Comparison of ENCODE assay signal across 27 mouse cellular contexts in the genomic region with DNA sequence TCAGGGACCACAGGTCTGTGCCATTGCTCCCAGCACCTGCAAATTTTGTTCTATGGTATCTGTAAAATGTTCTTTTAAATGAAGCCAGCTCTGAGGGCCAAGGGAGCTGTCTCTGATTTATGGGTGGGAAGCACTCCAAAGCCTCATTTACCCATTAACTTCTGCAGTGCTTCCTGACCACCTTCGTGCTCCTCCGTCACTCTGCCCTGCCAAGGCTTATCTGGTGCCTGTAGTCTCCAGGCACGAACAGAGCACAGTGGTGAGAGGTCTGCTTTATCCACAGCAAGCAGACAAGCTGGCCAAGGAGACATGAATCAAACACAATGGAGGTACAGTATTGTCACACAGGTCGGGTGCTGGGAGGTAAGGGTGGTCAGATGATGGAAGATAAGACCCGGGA. TPM values are rescaled to one million over a fixed set of nuclear protein-coding genes. Genes with fewer than 3 reads are reported as not detected.
DNase-seq lines count a peak whose midpoint lies in the region; ATAC-seq and TF ChIP-seq lines count a peak whose summit lies in the region.
"Had no signal": no experiment of that assay in that cellular context is flagged by ENCODE, and none has a peak within 500 bp of the region (broad histone marks: within the 10 kb centered on the region; RNA-seq: fewer than 3 reads in every experiment).

No protein-coding gene starts in this region.

- no peaks in the 10 kb centered on the region for H3K27me3 ChIP-seq in kidney, adult 2 months (replicated peaks; ENCODE audit: control insufficient read depth, insufficient read depth, low read length)
- H3K27me3 ChIP-seq in kidney, embryonic 15.5 days, result 0 out of 2 replicates have a peak, but pooled peaks cover 2% of the 10 kb centered on the region
- H3K27me3 ChIP-seq in midbrain, embryonic 14.5 days (ENCODE audit: control insufficient read depth, insufficient read depth, low read length), result no peaks in the 10 kb centered on the region
- H3K27me3 ChIP-seq: heart, embryonic 13.5 days had no signal

- no peak for TF ChIP-seq CTCF in kidney, adult 2 months (conservative IDR thresholded peaks at IDR 0.05; ENCODE audit: insufficient read depth, insufficient read length, low read depth, low read length)

- no peak overlapping the region for H3K4me2 ChIP-seq in kidney, embryonic 15.5 days
- H3K4me2 ChIP-seq in midbrain, embryonic 14.5 days (ENCODE audit: low read length), result no peak overlapping the region
- H3K4me2 ChIP-seq: heart, embryonic 13.5 days; limb, embryonic 12.5 days; liver, embryonic 11.5 days; midbrain, embryonic 13.5 days; neural tube, embryonic 15.5 days had no signal

- peaks cover 8% of the 10 kb centered on the region; the same call in 1 of the 2 replicates for H3K4me1 ChIP-seq in kidney, adult 2 months (ENCODE audit: control insufficient read depth, insufficient read depth, low read length)
- peaks cover 44% of the 10 kb centered on the region for H3K4me1 ChIP-seq in kidney, embryonic 15.5 days
- peaks cover 24% of the 10 kb centered on the region for H3K4me1 ChIP-seq in midbrain, embryonic 14.5 days (ENCODE audit: control insufficient read depth, insufficient read depth, low read length)
- H3K4me1 ChIP-seq: megakaryocyte, embryonic 14.5 days had no signal

- H3K9ac ChIP-seq in kidney, embryonic 15.5 days, result no peak overlapping the region
- H3K9ac ChIP-seq in midbrain, embryonic 14.5 days (replicated peaks; ENCODE audit: low read length), result no peak overlapping the region
- H3K9ac ChIP-seq: heart, embryonic 13.5 days; limb, embryonic 12.5 days; liver, postnatal 0 days; midbrain, embryonic 13.5 days; neural tube, embryonic 15.5 days had no signal

- no peak for ATAC-seq in kidney, embryonic 15.5 days (replicated peaks; ENCODE audit: low FRiP score)
- ATAC-seq in midbrain, embryonic 14.5 days (ENCODE audit: low FRiP score, low TSS enrichment), result no peak
- ATAC-seq: forebrain, embryonic 16.5 days; hindbrain, embryonic 16.5 days; liver, postnatal 0 days; midbrain, embryonic 13.5 days had no signal

- WGBS in kidney, adult 2 months, result 44% methylated on average over 5 of the region's 5 CpGs
- 38% methylated on average over 5 of the region's 5 CpGs for WGBS in kidney, embryonic 15.5 days
- 78% methylated on average over 5 of the region's 5 CpGs for WGBS in midbrain, embryonic 14.5 days

- H3K4me3 ChIP-seq in kidney, adult 2 months (ENCODE audit: insufficient read depth, low read depth, low read length), result no peak overlapping the region
- no peak overlapping the region for H3K4me3 ChIP-seq in kidney, embryonic 15.5 days (replicated peaks)
- no peak overlapping the region for H3K4me3 ChIP-seq in midbrain, embryonic 14.5 days (replicated peaks; ENCODE audit: low read depth, low read length)
- H3K4me3 ChIP-seq: erythroblast, embryonic 14.5 days; gastrocnemius, adult 2 months; heart, embryonic 13.5 days; limb, embryonic 12.5 days; megakaryocyte, embryonic 14.5 days; midbrain, embryonic 13.5 days; neural tube, embryonic 15.5 days had no signal

- H3K27ac ChIP-seq in kidney, adult 2 months (ENCODE audit: insufficient read depth, low read depth, low read length), result no peak overlapping the region
- H3K27ac ChIP-seq in kidney, embryonic 15.5 days, result no peak overlapping the region
- H3K27ac ChIP-seq in midbrain, embryonic 14.5 days (replicated peaks; ENCODE audit: low read depth, low read length), result no peak overlapping the region
- H3K27ac ChIP-seq: gastrocnemius, adult 2 months; heart, embryonic 13.5 days; limb, embryonic 12.5 days; midbrain, embryonic 13.5 days; neural tube, embryonic 15.5 days had no signal

- DNase-seq in kidney, adult 2 months, result peak; percentile 52
- peak; percentile 26 for DNase-seq in kidney, postnatal 10 days
- DNase-seq in kidney, postnatal 36 days, result peak; percentile 42 to 58
- no peak for DNase-seq in midbrain, embryonic 14.5 days
- DNase-seq in urinary bladder, postnatal 4 days (ENCODE audit: low spot score in 2 of 2), result no peak
- DNase-seq: adrenal gland, postnatal 25 days; B cell, adult 2 months; cerebellum, adult 11-12 months; cerebellum, adult 9-11 months; gastrocnemius, adult 2 months; gastrocnemius, postnatal 36 days; layer of hippocampus, adult 9-11 months; liver, postnatal 0 days; lung, postnatal 36 days; right cerebral cortex, postnatal 25 days; thymus, adult 2 months; thymus, postnatal 36 days had no signal

- H3K36me3 ChIP-seq in kidney, adult 2 months (ENCODE audit: control insufficient read depth, insufficient read depth, low read length), result no peaks in the 10 kb centered on the region
- H3K36me3 ChIP-seq in kidney, embryonic 15.5 days, result no peaks in the 10 kb centered on the region
- 0 out of 2 replicates have a peak, but pooled peaks cover 8% of the 10 kb centered on the region for H3K36me3 ChIP-seq in midbrain, embryonic 14.5 days (ENCODE audit: control insufficient read depth, insufficient read depth, low read length)
- H3K36me3 ChIP-seq: heart, embryonic 13.5 days; limb, embryonic 12.5 days had no signal

- H3K9me3 ChIP-seq in kidney, embryonic 15.5 days (replicated peaks), result no peaks in the 10 kb centered on the region
- H3K9me3 ChIP-seq in midbrain, embryonic 14.5 days (ENCODE audit: control insufficient read depth, low read length), result no peaks in the 10 kb centered on the region
- H3K9me3 ChIP-seq: heart, embryonic 13.5 days; limb, embryonic 12.5 days; megakaryocyte, embryonic 14.5 days; midbrain, embryonic 13.5 days; neural tube, embryonic 15.5 days had no signal

- TF ChIP-seq POLR2A in kidney, adult 2 months (IDR thresholded peaks at IDR 0.05; ENCODE audit: low read depth, low read length), result no peak

RNA-seq across cellular contexts. Expression of gene Pcnx2, which starts 44.8 kb away (rescaled TPM):
- 0.20 and 0.23 TPM in 2 replicates for polyA plus RNA-seq in kidney, adult 2 months (2012; rRNA removed)
- polyA plus RNA-seq in kidney, embryonic 15.5 days (2015; fragmentation: Nextera tagmentation; extraction: Ambion mirVana), result 0.24 and 0.48 TPM in 2 replicates
- 3.9 and 4.5 TPM in 2 replicates for polyA plus RNA-seq in midbrain, embryonic 14.5 days (2014; fragmentation: Nextera tagmentation; extraction: Ambion mirVana)

RNA-seq across cellular contexts. Expression of gene Map3k21, which starts 57.0 kb away (rescaled TPM):
- polyA plus RNA-seq in kidney, adult 2 months (2012; rRNA removed), result 4.4 and 5.0 TPM in 2 replicates
- polyA plus RNA-seq in kidney, embryonic 15.5 days (2015; fragmentation: Nextera tagmentation; extraction: Ambion mirVana), result 4.2 and 4.6 TPM in 2 replicates
- 0.63 and 0.90 TPM in 2 replicates for polyA plus RNA-seq in midbrain, embryonic 14.5 days (2014; fragmentation: Nextera tagmentation; extraction: Ambion mirVana)
- polyA plus RNA-seq: erythroblast, embryonic 14.5 days had no signal

Comparison
In these comparisons a context has a peak if more than half of its experiments do, and no peak if none do; other contexts are left out.
1. DNase-seq: peak in kidney, adult 2 months (single experiment), kidney, postnatal 10 days (single experiment) and kidney, postnatal 36 days (2 of 2); none in midbrain, embryonic 14.5 days (single experiment) and urinary bladder, postnatal 4 days (0 of 2).